Mouse (Mus musculus) heart, adult 8-10 months (tissue): ENCODE results near the gene Rnf225. TPM values are rescaled to one million over a fixed set of nuclear protein-coding genes. Genes with fewer than 3 reads are reported as not detected.

Experiments
- DNase-seq: peaks from one replicate; pipeline ENCODE4 v3.0.0; 2022; ENCODE audit warnings: low spot score
- total RNA-seq, 4 experiments: library from RNA; stranded (reverse); gene quantifications; 2 replicates each; pipeline ENCODE4 v1.2.4; 2022

Rnf225 gene
- total RNA-seq, 4 experiments from 2014 or later: 0.22 to 0.31 (median 0.25) TPM

GRCm38 (mm10) chr7:12980291-12980690, 53.1 kb downstream of the Rnf225 start:
- no peak for DNase-seq

Other genes starting within 250 kb of the Rnf225 start
- gene Vmn2r55, start 242.4 kb upstream of the Rnf225 start, total RNA-seq: not detected
- not detected for gene Vmn2r56, start 192.4 kb upstream of the Rnf225 start, total RNA-seq
- gene Zscan18, start 123.8 kb upstream of the Rnf225 start, total RNA-seq: 1 to 10 TPM in 2 of 4 experiments, under 1 TPM in 2; 0.41 to 2.0 (median 1.2) TPM
- 1 to 10 TPM; 4.7 to 7.6 (median 5.6) TPM for gene Zfp329, start 108.6 kb upstream of the Rnf225 start, total RNA-seq
- gene Zfp110, start 92.7 kb upstream of the Rnf225 start, total RNA-seq: 10 to 100 TPM; 18.0 to 22.0 (median 19.6) TPM
- gene Zfp128, start 46.2 kb upstream of the Rnf225 start, total RNA-seq: 1 to 10 TPM; 3.0 to 3.9 (median 3.5) TPM
- gene Zscan22, start 29.6 kb upstream of the Rnf225 start, total RNA-seq: 1 to 10 TPM; 3.8 to 5.5 (median 5.0) TPM
- gene Rps5, start 5.1 kb upstream of the Rnf225 start, total RNA-seq: 100 to 1,000 TPM; 502 to 620 (median 561) TPM
- 1 to 10 TPM; 2.7 to 3.2 (median 2.8) TPM for gene Zfp324, start 38.4 kb downstream of the Rnf225 start, total RNA-seq
- gene Zfp446, start 50.4 kb downstream of the Rnf225 start, total RNA-seq: 1 to 10 TPM; 2.2 to 4.1 (median 3.6) TPM
- not detected for gene Slc27a5, start 70.8 kb downstream of the Rnf225 start, total RNA-seq
- gene Trim28, start 71.7 kb downstream of the Rnf225 start, total RNA-seq: 10 to 100 TPM; 77.8 to 92.6 (median 83.6) TPM
- gene Zbtb45, start 82.6 kb downstream of the Rnf225 start, total RNA-seq: 10 to 100 TPM in 1 of 4 experiments, 1 to 10 TPM in 3; 6.9 to 11.3 (median 7.2) TPM
- 100 to 1,000 TPM; 142 to 153 (median 147) TPM for gene Chmp2a, start 107.4 kb downstream of the Rnf225 start, total RNA-seq
- gene Ube2m, start 110.9 kb downstream of the Rnf225 start, total RNA-seq: 100 to 1,000 TPM; 204 to 216 (median 210) TPM
- gene Mzf1, start 127.3 kb downstream of the Rnf225 start, total RNA-seq: under 1 TPM; 0.19 to 0.60 (median 0.29) TPM
- gene Vmn1r85, start 167.8 kb downstream of the Rnf225 start, total RNA-seq: not detected
- gene Vmn1r86, start 192.5 kb downstream of the Rnf225 start, total RNA-seq: not detected
- gene Vmn1r87, start 212.7 kb downstream of the Rnf225 start, total RNA-seq: not detected
- under 1 TPM in 3 of 4 experiments, not detected in 1; 0.03 to 0.12 (median 0.09) TPM for gene Vmn1r88, start 232.2 kb downstream of the Rnf225 start, total RNA-seq